Comparison of ENCODE assay signal across 9 mouse cellular contexts in genomic region chr17:35638475-35639190, GRCm38 (mm10). TPM values are rescaled to one million over a fixed set of nuclear protein-coding genes. Genes with fewer than 3 reads are reported as not detected.
DNase-seq lines count a peak whose midpoint lies in the region; ATAC-seq lines count a peak whose summit lies in the region.
"Had no signal": no experiment of that assay in that cellular context is flagged by ENCODE, and none has a peak within 500 bp of the region (broad histone marks: within the 10 kb centered on the region; RNA-seq: fewer than 3 reads in every experiment).

No protein-coding gene starts in this region.

- ATAC-seq in forebrain, embryonic 13.5 days: peak; percentile 78

- H3K4me2 ChIP-seq in forebrain, embryonic 13.5 days: peak overlapping the region; percentile 22; the same call in 1 of the 2 replicates

- no peaks in the 10 kb centered on the region for H3K27me3 ChIP-seq in forebrain, embryonic 13.5 days

- peak; percentile 84 for DNase-seq in CD4-positive helper T cell, adult 2 months (ENCODE audit: low read depth, low spot score)
- DNase-seq in ZHBTc4 (ENCODE audit: low read depth, low spot score): peak; percentile 89
- peak; percentile 86 for DNase-seq in heart, postnatal 4 days
- peak; percentile 43 for DNase-seq in layer of hippocampus, adult 9-10 months (ENCODE audit: low spot score)
- DNase-seq in lung, postnatal 25 days (ENCODE audit: low spot score): peak; percentile 81
- DNase-seq in right cerebral cortex, postnatal 14 days: peak; percentile 43
- DNase-seq in spleen, postnatal 4 days (ENCODE audit: low spot score in 2 of 2): no peak

- no peak overlapping the region for H3K9ac ChIP-seq in forebrain, embryonic 13.5 days

- 0 out of 2 replicates have a peak, but pooled peaks cover 2% of the 10 kb centered on the region for H3K4me1 ChIP-seq in forebrain, embryonic 13.5 days

- H3K36me3 ChIP-seq in forebrain, embryonic 13.5 days (ENCODE audit: poor library complexity, severe bottlenecking): no peaks in the 10 kb centered on the region

- H3K9me3 ChIP-seq in forebrain, embryonic 13.5 days (replicated peaks): no peaks in the 10 kb centered on the region

- H3K4me3 ChIP-seq in forebrain, embryonic 13.5 days: no peak overlapping the region

- H3K27ac ChIP-seq in forebrain, embryonic 13.5 days: no peak overlapping the region

- WGBS in forebrain, embryonic 13.5 days: 34% methylated on average over 14 of the region's 14 CpGs

RNA-seq across cellular contexts. Expression of gene Mucl3, which starts 4.9 kb away (rescaled TPM):
- 0.06 TPM in 1 of 2 replicates, not detected in the other for polyA plus RNA-seq in forebrain, embryonic 13.5 days (2015; fragmentation: Nextera tagmentation; extraction: Ambion mirVana)
- total RNA-seq in heart, postnatal 4 days (2021): not detected
- polyA plus RNA-seq: cerebellum, adult 2 months had no signal

RNA-seq across cellular contexts. Expression of gene Gm9573, which starts 12.2 kb away (rescaled TPM):
- not detected in 2 replicates for polyA plus RNA-seq in forebrain, embryonic 13.5 days (2015; fragmentation: Nextera tagmentation; extraction: Ambion mirVana)
- not detected for total RNA-seq in heart, postnatal 4 days (2021)
- polyA plus RNA-seq: cerebellum, adult 2 months had no signal

RNA-seq across cellular contexts. Expression of gene Vars2, which starts 28.8 kb away (rescaled TPM):
- 12.7 and 17.0 TPM in 2 replicates for polyA plus RNA-seq in forebrain, embryonic 13.5 days (2015; fragmentation: Nextera tagmentation; extraction: Ambion mirVana)
- total RNA-seq in heart, postnatal 4 days (2021): 10 to 100 TPM; 29.0 to 29.2 TPM

RNA-seq across cellular contexts. Expression of gene Gtf2h4, which starts 34.9 kb away (rescaled TPM):
- polyA plus RNA-seq in forebrain, embryonic 13.5 days (2015; fragmentation: Nextera tagmentation; extraction: Ambion mirVana): 36.3 and 42.6 TPM in 2 replicates
- total RNA-seq in heart, postnatal 4 days (2021): 10 to 100 TPM; 19.4 to 20.9 TPM

RNA-seq across cellular contexts. Expression of gene Sfta2, which starts 37.3 kb away (rescaled TPM):
- not detected in 2 replicates for polyA plus RNA-seq in forebrain, embryonic 13.5 days (2015; fragmentation: Nextera tagmentation; extraction: Ambion mirVana)
- total RNA-seq in heart, postnatal 4 days (2021): not detected
- polyA plus RNA-seq: cerebellum, adult 2 months had no signal

Comparison
In these comparisons a context has a peak if more than half of its experiments do, and no peak if none do; other contexts are left out.
1. DNase-seq: peak in CD4-positive helper T cell, adult 2 months (single experiment), ZHBTc4 (single experiment), heart, postnatal 4 days (single experiment), layer of hippocampus, adult 9-10 months (single experiment), lung, postnatal 25 days (single experiment) and right cerebral cortex, postnatal 14 days (single experiment); none in spleen, postnatal 4 days (0 of 2).